Mouse (Mus musculus) brain, adult 2 months (tissue): ENCODE measurements around the gene Poc1b.
A peak's percentile ranks its signal among the peaks of the same experiment; 100 is the strongest.

Experiments
- DNase-seq: peaks from one replicate; pipeline ENCODE4 v3.0.0; 2011; ENCODE audit warnings: low read depth, low spot score

Poc1b gene

DNA sequence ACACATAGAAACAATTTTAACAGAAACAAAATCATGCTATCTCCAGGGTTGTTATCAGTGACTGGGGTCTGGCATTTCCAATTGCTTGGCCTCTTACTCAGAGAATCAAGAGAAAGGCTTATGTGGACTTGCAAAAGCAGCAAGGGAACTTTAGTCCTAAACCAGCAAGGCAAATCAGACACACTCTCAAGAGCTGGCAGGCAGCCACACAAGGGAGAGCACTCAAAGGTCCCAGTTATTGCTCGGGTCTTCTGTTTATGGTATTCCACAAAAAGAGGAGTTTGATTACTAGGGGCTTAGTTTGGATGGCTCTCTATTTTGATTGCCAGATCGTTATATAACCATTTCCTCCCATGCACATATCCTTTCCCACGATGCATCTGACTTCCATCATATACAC, 117.4 kb downstream of the Poc1b start:
- no peak for DNase-seq

- DNase-seq, result no peak
Measured at GRCm38 (mm10) chr10:99226782-99227181, 119.9 kb downstream of the Poc1b start.

DNA sequence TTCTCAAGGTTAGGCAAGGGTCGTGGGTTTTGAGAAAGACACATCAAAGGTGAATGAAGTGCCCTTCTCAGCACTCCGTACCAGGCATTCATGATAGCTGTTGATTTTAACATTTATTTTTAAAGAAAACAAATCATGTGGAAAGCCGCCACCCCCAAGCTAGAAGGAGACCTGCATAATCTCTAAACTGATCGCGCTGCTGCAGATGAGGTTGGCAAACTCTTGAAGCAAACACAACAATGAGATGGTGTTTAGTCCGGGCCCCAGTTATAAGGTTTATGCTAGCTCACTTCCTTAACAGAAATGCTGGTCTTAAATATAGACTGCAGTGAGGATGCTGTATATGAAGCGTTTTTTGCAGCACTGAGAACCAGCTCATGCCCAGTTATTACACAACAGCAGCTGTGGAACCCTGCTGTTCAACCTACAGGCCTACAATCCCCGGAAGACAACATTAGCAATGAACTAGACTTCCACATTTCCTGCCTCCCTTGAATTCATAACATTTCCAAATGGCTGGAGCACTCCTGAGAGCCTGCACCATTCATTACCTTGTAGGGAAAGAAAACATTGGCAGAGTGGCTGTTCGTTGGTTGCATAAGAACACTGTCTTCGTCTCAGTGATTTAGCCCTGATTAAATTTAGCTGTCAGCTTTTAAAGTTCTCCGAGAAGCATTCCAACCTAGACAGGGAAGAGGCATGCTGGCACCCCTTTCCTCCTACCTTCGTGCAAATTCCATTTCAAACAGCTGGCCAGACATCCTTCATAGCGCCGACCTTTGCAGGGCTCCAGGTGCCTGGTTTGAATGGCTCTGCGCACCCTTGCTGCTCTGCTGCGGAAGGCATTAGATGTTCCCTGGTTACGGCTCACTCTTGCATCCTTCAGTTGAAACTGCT, 121.4 kb downstream of the Poc1b start:
- peak; percentile 77 for DNase-seq

DNA sequence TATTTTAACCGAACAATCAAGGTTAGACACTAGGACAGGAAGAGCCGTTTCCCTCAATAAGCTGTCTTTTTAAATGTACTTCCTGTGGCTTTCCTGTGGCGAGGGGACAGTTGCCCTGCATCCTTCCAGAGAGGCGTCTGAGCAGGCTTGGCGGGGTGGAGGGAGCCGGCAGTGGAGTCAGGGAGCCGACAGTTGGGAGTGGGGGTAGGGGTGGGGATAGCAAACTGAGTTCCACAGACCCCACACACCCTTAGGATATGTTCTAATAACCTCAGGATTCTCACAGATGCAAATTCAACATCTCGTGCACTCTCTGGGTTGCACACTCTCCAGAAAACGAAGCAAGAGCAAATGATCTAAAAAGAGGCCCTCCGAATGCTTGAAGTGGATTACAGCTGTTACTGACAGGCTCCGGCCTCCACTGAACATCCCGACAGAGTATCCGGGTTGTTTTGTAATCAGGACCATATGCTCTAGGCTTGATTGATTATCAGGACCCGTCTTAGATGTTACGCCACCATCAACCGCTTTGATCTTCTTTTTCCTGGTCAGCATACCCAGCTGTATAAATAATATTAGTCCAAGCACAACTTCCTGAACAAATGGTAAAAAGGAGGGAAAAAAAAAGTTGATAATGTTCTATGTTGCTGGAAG, 122.3 kb downstream of the Poc1b start:
- DNase-seq, result no peak

DNA sequence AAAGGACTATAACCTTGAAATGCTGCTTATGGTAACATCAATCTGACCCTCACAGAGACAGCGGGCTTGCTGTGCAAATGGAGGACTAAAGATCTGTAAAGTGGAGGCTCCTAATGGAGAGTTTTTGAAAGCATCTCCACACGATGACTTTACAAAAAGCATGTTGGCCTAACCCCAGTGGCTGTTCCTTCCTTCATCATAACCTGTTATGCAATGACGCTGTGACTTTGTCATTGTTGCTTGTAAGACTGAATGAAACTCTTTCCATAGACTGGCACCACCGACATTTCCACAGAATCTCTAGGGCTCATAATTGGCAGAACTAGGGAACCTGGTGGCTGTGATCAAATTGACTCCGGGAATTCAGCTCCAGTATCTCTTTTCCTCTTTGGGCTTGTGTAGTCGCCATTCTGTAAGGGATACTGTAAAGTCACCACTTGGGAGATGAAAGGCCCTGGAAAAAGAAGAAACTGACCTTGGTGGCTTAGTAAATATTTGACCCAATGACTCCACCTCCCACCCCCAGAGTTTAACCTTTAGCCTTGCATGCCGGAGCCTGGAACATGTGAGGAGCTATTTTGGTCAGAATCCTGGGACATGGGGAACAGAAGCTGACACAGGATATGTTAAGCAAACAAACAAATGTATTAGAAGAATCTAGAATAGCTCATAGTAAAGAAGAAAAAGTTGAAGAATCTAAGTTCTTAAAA, 125.8 kb downstream of the Poc1b start:
- no peak for DNase-seq

DNA sequence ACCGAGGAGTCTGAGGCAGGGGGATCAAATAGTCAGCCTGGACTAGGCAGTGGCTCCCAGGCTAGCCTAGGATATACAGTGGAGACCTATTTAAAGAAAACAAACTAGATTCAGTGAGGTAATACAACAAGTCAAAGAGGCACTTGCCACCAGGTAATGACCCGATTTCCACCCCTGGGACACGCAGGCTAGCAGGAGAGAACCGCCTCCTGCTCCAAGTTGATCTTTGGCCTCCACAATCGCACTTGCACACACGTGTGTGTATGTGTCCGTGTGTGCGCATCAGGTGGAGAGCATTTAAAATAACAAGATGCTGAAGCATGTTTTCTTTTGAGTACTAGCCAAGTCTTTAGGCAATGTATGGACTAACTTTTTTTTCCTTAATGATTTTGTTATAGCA, 127.5 kb downstream of the Poc1b start:
- DNase-seq, result no peak

GRCm38 (mm10) chr10:99235081-99235480, 128.2 kb downstream of the Poc1b start:
- no peak for DNase-seq

- DNase-seq, result no peak
Measured at GRCm38 (mm10) chr10:99237205-99237832, 130.5 kb downstream of the Poc1b start.

DNA sequence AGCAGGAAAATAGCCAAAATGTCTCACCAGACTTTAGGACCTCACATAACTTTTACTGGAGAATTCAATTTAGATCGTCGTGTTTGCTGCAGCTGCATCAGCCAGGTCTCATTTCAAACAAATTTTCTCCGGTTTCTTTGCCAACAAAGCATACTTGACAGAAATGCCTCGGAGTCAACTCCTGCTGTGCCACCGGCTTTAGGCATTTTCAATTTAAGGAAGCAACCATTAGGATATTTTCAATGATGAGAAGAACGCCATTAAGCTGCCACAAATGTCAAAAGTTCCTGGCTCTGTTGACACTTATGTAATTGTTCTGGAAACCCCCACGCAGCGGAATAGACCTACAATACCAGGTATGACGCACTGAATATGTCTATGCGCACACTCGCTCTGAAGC, 131.7 kb downstream of the Poc1b start:
- DNase-seq, result peak; percentile 55

DNA sequence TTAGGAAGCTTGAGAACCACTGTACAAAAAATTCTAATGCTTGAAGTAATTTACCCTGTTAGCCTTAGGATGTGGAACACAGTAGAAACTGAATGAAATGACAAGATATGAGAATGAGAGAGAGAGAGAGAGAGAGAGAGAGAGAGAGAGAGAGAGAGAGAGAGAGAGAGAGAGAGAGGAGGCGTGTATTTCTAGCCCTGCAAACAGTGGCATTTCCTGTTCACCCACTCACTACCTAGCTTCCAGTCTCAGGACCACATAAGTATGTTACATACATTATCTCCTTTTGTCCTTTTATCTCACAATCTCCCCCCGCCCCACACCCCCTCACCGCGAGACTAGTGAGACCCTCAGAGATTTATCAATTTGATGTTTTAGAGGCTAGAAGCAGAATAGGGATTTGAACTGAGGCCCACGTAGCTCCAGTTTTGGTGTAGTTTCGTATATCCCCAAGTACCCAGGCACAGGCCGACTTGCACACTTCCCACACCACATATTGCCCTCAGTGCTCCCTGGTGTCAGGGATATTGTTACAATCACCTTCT, 134.5 kb downstream of the Poc1b start:
- no peak for DNase-seq

GRCm38 (mm10) chr10:99241829-99242711, 135.2 kb downstream of the Poc1b start:
- DNase-seq, result peak; percentile 89

DNA sequence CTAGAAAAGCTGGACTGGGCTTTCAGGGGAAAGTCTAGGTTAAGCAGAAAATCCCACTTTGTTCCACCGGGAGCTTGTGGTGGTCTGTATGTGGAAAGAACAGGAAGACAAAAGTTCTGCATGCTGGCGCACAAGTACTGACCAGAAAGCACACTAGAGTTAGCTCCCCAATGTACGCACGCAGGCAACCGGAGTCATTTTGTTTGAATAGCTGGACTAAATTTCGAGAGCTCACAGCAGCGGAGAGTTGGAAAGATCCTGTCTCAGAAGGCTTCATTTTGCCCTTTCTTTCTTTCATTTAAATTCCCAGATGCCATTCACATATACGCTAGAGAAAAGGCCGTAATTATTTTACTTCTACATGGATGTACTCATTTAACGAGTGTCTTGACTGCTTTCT, 135.9 kb downstream of the Poc1b start:
- DNase-seq, result no peak

- DNase-seq, result no peak
Measured at GRCm38 (mm10) chr10:99243907-99244489, 137.2 kb downstream of the Poc1b start.

- DNase-seq, result no peak
Measured at GRCm38 (mm10) chr10:99244655-99245260, 137.9 kb downstream of the Poc1b start.

DNA sequence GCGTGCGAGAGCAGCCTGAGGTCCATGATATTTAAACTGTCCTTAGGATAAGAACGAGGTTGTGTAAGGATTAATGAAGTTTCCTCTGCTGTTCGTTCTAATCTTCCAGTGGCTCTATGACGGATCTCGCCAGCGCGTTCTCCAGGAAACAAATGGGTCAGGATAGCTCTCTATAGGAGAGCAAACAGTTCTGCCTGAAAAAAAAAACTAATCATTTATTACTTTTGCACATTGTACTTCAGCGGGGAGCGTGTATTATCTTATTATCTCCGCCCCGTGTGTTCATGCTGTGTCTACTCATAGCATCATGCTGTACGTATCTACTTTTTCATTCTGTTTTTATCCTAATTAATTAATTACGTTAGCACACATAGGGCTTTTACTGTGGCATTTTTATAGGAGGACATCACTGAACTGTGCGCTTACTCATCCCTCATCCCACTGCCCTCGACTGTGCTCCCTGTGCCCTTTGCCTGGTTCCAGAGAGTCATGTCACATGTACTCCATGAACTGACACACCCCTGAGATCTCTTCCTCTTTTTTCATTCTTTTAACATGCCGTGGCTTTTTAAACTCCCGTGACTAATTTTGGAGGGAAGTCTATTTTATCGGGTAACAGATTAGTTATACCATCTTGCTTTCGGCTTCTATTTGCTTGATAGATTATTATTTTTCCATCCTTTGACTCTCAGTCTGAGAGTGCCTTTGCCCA, 140.1 kb downstream of the Poc1b start:
- no peak for DNase-seq
